Mouse (Mus musculus) spleen, adult 18-20 months (tissue): ENCODE measurements around the gene Gpc6.
"Not testable (repeated sequence)": the region's sequence is repeated elsewhere in the genome, so short reads cannot be mapped to it uniquely, and the experiment has no call there.

ENCODE experiments used
- DNase-seq, 2 experiments: peaks; one replicate each; pipeline ENCODE4 v3.0.0; 2022; ENCODE audit warnings: mixed read lengths in 2 of 2

Gene Gpc6

GRCm38 (mm10) chr14:117384096-117384770, 459.1 kb downstream of the Gpc6 start:
- DNase-seq, result no peak

GRCm38 (mm10) chr14:117385731-117386270, 460.7 kb downstream of the Gpc6 start:
- no peak for DNase-seq

GRCm38 (mm10) chr14:117390794-117391320, 465.7 kb downstream of the Gpc6 start:
- no peak for DNase-seq

GRCm38 (mm10) chr14:117391412-117391811, 466.3 kb downstream of the Gpc6 start:
- no peak for DNase-seq

- no peak for DNase-seq
Observed at GRCm38 (mm10) chr14:117397165-117397564, 472.1 kb downstream of the Gpc6 start.

GRCm38 (mm10) chr14:117407824-117408524, 482.9 kb downstream of the Gpc6 start:
- DNase-seq, result no peak

GRCm38 (mm10) chr14:117408525-117408835, 483.4 kb downstream of the Gpc6 start:
- DNase-seq, result no peak

- no peak for DNase-seq
Observed at GRCm38 (mm10) chr14:117409778-117410177, 484.7 kb downstream of the Gpc6 start.

GRCm38 (mm10) chr14:117410511-117410910, 485.4 kb downstream of the Gpc6 start:
- DNase-seq, result no peak

GRCm38 (mm10) chr14:117415045-117415444, 489.9 kb downstream of the Gpc6 start:
- no peak for DNase-seq

GRCm38 (mm10) chr14:117419561-117420218, 494.6 kb downstream of the Gpc6 start:
- DNase-seq, result no peak

- DNase-seq, result no peak
Observed at GRCm38 (mm10) chr14:117421170-117421569, 496.1 kb downstream of the Gpc6 start.

GRCm38 (mm10) chr14:117426116-117426515, 501.0 kb downstream of the Gpc6 start:
- DNase-seq, result no peak

- no peak for DNase-seq
Observed at GRCm38 (mm10) chr14:117427776-117428175, 502.7 kb downstream of the Gpc6 start.

GRCm38 (mm10) chr14:117435739-117436138, 510.6 kb downstream of the Gpc6 start:
- no peak for DNase-seq

GRCm38 (mm10) chr14:117446675-117447231, 521.6 kb downstream of the Gpc6 start:
- DNase-seq, result not testable (repeated sequence)

GRCm38 (mm10) chr14:117451391-117451991, 526.4 kb downstream of the Gpc6 start:
- DNase-seq, result no peak

- no peak for DNase-seq
Observed at GRCm38 (mm10) chr14:117452150-117452549, 527.0 kb downstream of the Gpc6 start.

GRCm38 (mm10) chr14:117473378-117473777, 548.3 kb downstream of the Gpc6 start:
- no peak for DNase-seq

- no peak for DNase-seq
Observed at GRCm38 (mm10) chr14:117478879-117479278, 553.8 kb downstream of the Gpc6 start.

- no peak for DNase-seq
Observed at GRCm38 (mm10) chr14:117487161-117487754, 562.1 kb downstream of the Gpc6 start.

- DNase-seq, result no peak
Observed at GRCm38 (mm10) chr14:117490469-117490868, 565.4 kb downstream of the Gpc6 start.
